Mouse (Mus musculus): ENCODE results near the gene Cacna1d. TPM values are rescaled to one million over a fixed set of nuclear protein-coding genes. Genes with fewer than 3 reads are reported as not detected.

Cacna1d gene
- total and polyA plus RNA-seq, 2 experiments from 2014 or later = 8.9 to 44.3 TPM

GRCm38 (mm10) chr14:30261561-30262251 lies 229.5 kb downstream of the Cacna1d start:
- no peak for TF ChIP-seq CTCF (IDR thresholded peaks at IDR 0.05)
- H3K4me3 ChIP-seq (ENCODE audit: low read depth, low read length) = no peak overlapping the region
- no peak overlapping the region for H3K27ac ChIP-seq (ENCODE audit: low read depth, low read length)
- no peaks in the 10 kb centered on the region for H3K36me3 ChIP-seq (ENCODE audit: insufficient read depth, low read length)
- H3K4me1 ChIP-seq (ENCODE audit: insufficient read depth, low read length) = peaks cover 5% of the 10 kb centered on the region
- ATAC-seq (ENCODE audit: low FRiP score) (no peak), DNase-seq (ENCODE audit: low spot score) (no peak)
- H3K27me3 ChIP-seq (ENCODE audit: insufficient read depth, low read length) = no peaks in the 10 kb centered on the region
- no peaks in the 10 kb centered on the region for H3K9me3 ChIP-seq (ENCODE audit: low read length)
- no peak overlapping the region for H3K4me2 ChIP-seq (ENCODE audit: low read depth, low read length, poor library complexity, severe bottlenecking)
- 83% methylated on average over 10 of the region's 10 CpGs for WGBS
- H3K9ac ChIP-seq (replicated peaks; ENCODE audit: low read length, poor library complexity, severe bottlenecking) = no peak overlapping the region

GRCm38 (mm10) chr14:30257626-30258025 lies 233.6 kb downstream of the Cacna1d start:
- Histone ChIP-seq H3K27ac (ENCODE audit: low read depth, low read length) (0 out of 2 replicates have a peak overlapping the region, but pooled peaks have one; percentile 18), H3K27me3 (ENCODE audit: insufficient read depth, low read length) (no peaks in the 10 kb centered on the region), H3K9me3 (ENCODE audit: low read length) (no peaks in the 10 kb centered on the region), H3K4me1 (ENCODE audit: insufficient read depth, low read length) (peaks cover 5% of the 10 kb centered on the region), H3K9ac (replicated peaks; ENCODE audit: low read length, poor library complexity, severe bottlenecking) (no peak overlapping the region), H3K4me2 (ENCODE audit: low read depth, low read length, poor library complexity, severe bottlenecking) (no peak overlapping the region), H3K4me3 (ENCODE audit: low read depth, low read length) (no peak overlapping the region), H3K36me3 (ENCODE audit: insufficient read depth, low read length) (no peaks in the 10 kb centered on the region)
- WGBS = 55% methylated on average over 4 of the region's 4 CpGs
- ATAC-seq (ENCODE audit: low FRiP score) = no peak
- no peak for TF ChIP-seq CTCF (IDR thresholded peaks at IDR 0.05)
- no peak for DNase-seq (ENCODE audit: low spot score)

- Histone ChIP-seq H3K27ac (ENCODE audit: low read depth, low read length) (no peak overlapping the region), H3K9me3 (ENCODE audit: low read length) (no peaks in the 10 kb centered on the region), H3K4me3 (ENCODE audit: low read depth, low read length) (no peak overlapping the region), H3K4me1 (ENCODE audit: insufficient read depth, low read length) (peaks cover 5% of the 10 kb centered on the region), H3K27me3 (ENCODE audit: insufficient read depth, low read length) (no peaks in the 10 kb centered on the region), H3K36me3 (ENCODE audit: insufficient read depth, low read length) (no peaks in the 10 kb centered on the region), H3K4me2 (ENCODE audit: low read depth, low read length, poor library complexity, severe bottlenecking) (no peak overlapping the region), H3K9ac (replicated peaks; ENCODE audit: low read length, poor library complexity, severe bottlenecking) (no peak overlapping the region)
- WGBS = 79% methylated on average over 4 of the region's 4 CpGs
- DNase-seq (ENCODE audit: low spot score) (no peak), ATAC-seq (ENCODE audit: low FRiP score) (no peak)
- TF ChIP-seq CTCF (IDR thresholded peaks at IDR 0.05) = no peak
Measured at GRCm38 (mm10) chr14:30256486-30256885, 234.8 kb downstream of the Cacna1d start.

GRCm38 (mm10) chr14:30255701-30256400 lies 235.4 kb downstream of the Cacna1d start:
- TF ChIP-seq CTCF (IDR thresholded peaks at IDR 0.05) = no peak
- DNase-seq (ENCODE audit: low spot score) (peak; percentile 46), ATAC-seq (ENCODE audit: low FRiP score) (no peak; the same call in 1 of the 2 replicates)
- Histone ChIP-seq H3K4me1 (ENCODE audit: insufficient read depth, low read length) (peaks cover 5% of the 10 kb centered on the region), H3K9me3 (ENCODE audit: low read length) (no peaks in the 10 kb centered on the region), H3K4me3 (ENCODE audit: low read depth, low read length) (no peak overlapping the region), H3K27ac (ENCODE audit: low read depth, low read length) (no peak overlapping the region), H3K27me3 (ENCODE audit: insufficient read depth, low read length) (no peaks in the 10 kb centered on the region), H3K36me3 (ENCODE audit: insufficient read depth, low read length) (no peaks in the 10 kb centered on the region), H3K4me2 (ENCODE audit: low read depth, low read length, poor library complexity, severe bottlenecking) (no peak overlapping the region), H3K9ac (replicated peaks; ENCODE audit: low read length, poor library complexity, severe bottlenecking) (no peak overlapping the region)
- WGBS = 41% methylated on average over 12 of the region's 12 CpGs

- TF ChIP-seq CTCF (IDR thresholded peaks at IDR 0.05) = no peak
- no peak for ATAC-seq (ENCODE audit: low FRiP score)
Measured at GRCm38 (mm10) chr14:30254776-30255175, 236.5 kb downstream of the Cacna1d start.

GRCm38 (mm10) chr14:30252824-30253223 lies 238.4 kb downstream of the Cacna1d start:
- H3K4me2 ChIP-seq (ENCODE audit: low read depth, low read length, poor library complexity, severe bottlenecking) = no peak overlapping the region
- H3K9me3 ChIP-seq (ENCODE audit: low read length) = no peaks in the 10 kb centered on the region
- no peak for DNase-seq (ENCODE audit: low spot score)

More at GRCm38 (mm10) chr14:30254776-30255175, 236.5 kb downstream of the Cacna1d start:
- Histone ChIP-seq H3K36me3 (ENCODE audit: insufficient read depth, low read length) (no peaks in the 10 kb centered on the region), H3K27me3 (ENCODE audit: insufficient read depth, low read length) (no peaks in the 10 kb centered on the region), H3K27ac (ENCODE audit: low read depth, low read length) (no peak overlapping the region), H3K9me3 (ENCODE audit: low read length) (no peaks in the 10 kb centered on the region), H3K9ac (replicated peaks; ENCODE audit: low read length, poor library complexity, severe bottlenecking) (no peak overlapping the region), H3K4me3 (ENCODE audit: low read depth, low read length) (no peak overlapping the region), H3K4me2 (ENCODE audit: low read depth, low read length, poor library complexity, severe bottlenecking) (no peak overlapping the region), H3K4me1 (ENCODE audit: insufficient read depth, low read length) (peaks cover 5% of the 10 kb centered on the region)
- 75% methylated on average over 4 of the region's 4 CpGs for WGBS
- no peak for DNase-seq (ENCODE audit: low spot score)

More at GRCm38 (mm10) chr14:30252824-30253223, 238.4 kb downstream of the Cacna1d start:
- no peak overlapping the region for H3K4me3 ChIP-seq (ENCODE audit: low read depth, low read length)
- TF ChIP-seq CTCF (IDR thresholded peaks at IDR 0.05) = no peak
- no peaks in the 10 kb centered on the region for H3K36me3 ChIP-seq (ENCODE audit: insufficient read depth, low read length)
- H3K4me1 ChIP-seq (ENCODE audit: insufficient read depth, low read length) = peaks cover 5% of the 10 kb centered on the region
- H3K27ac ChIP-seq (ENCODE audit: low read depth, low read length) = no peak overlapping the region
- H3K27me3 ChIP-seq (ENCODE audit: insufficient read depth, low read length) = no peaks in the 10 kb centered on the region
- WGBS = 61% methylated on average over 2 of the region's 2 CpGs
- ATAC-seq (ENCODE audit: low FRiP score) = no peak
- H3K9ac ChIP-seq (replicated peaks; ENCODE audit: low read length, poor library complexity, severe bottlenecking) = no peak overlapping the region

Data from midbrain, postnatal 0 days (tissue).